Mouse (Mus musculus) frontal cortex, postnatal 36 days (tissue): ENCODE measurements around the gene Mgam.
"Not testable (repeated sequence)": the region's sequence is repeated elsewhere in the genome, so short reads cannot be mapped to it uniquely, and the experiment has no call there.

Experiments
- DNase-seq, 2 experiments: peaks; one replicate each; pipeline ENCODE4 v3.0.0; 2022; ENCODE audit warnings: low spot score in 2 of 2

The Mgam gene

DNA sequence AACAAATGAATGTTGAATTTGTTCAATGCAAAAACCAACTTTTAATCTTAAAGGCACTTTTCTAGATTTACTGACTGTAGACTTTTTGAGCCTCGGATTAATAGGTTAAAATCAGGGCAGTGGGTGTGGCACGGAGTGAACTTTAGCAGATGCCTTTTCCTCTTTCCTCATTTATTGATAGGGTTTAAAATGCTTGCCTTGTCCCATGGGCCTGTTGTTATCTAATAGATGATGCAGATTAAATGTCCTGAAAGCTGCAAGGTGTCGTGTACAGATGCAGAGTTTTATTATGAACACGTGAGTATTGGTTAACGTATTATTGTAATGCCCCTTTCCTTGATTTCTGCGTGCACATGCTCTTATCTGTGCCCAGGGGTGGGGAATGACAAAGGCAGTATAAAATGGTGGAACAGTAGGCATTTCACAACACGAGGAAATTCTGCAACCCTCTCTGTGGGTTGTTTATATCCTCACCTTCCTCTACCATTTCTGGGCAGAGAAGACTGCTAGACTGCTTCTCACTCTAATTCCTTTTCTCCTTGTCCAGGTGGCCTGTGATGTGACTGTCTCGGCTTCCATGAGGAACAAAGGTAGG, at the start of gene Mgam:
Mgam (plus strand) TSS at position 426 of the 595 bp plus-strand sequence.
- DNase-seq, result no peak

DNA sequence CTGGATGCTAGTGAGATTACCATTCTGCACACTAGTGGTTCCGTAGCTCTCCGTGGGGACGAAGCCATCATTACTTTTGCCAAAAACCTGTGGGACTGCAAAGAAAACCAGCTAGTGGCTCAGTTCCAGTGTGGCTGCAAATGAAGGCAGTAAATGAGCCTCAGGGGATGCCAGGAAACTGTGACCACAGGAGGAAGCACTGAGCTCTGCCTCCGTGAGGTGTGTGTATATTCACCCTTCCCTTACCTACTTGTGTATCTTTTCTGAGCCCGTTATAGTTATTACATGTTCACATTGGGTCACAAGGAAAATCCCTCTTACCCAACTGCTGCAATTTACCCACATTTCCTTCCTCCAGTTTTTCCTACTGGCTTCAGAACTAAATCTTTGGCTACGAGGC, 44.3 kb upstream of the Mgam start:
- no peak for DNase-seq

DNA sequence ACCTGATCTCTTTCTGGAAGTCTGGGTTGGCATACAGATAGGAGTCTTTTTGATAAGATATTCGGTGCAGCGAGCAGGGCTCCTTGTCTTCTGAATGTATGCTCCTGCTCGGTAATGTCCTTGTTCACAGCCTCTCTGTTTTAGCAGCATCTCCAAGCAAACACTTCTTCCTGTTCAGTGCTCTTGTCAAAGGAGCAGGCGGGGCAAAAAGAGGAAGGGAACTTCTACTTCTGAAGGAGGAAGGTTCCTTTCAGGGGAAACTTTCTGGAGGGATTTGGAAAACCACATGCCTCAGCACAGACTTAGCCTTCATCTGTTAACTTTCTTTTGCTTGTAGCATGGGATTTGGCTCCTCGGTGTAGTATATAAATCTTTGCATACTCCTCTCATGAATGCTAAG, 43.0 kb upstream of the Mgam start, which contains the start of gene Clec5a:
Clec5a (minus strand) TSS at position 177 of the 400 bp plus-strand sequence.
- no peak for DNase-seq

DNA sequence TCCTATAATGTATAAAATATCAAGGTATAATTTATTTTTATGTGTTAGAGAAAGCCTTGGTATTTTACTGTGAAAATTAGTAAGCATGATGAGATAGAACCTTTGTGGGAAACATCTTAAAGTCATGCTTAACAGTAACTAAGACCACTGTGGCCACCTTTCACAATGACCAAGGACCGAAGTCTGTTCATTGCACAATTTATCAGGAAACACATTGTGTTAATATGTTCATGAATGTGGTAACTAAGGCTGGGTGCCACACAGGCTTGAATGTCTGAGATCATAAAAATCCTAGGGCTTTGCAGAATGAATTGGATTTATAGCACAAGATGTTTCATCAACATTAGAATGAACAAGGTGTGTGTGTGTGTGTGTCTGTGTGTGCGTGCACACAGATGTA, 40.3 kb upstream of the Mgam start:
- no peak for DNase-seq

DNA sequence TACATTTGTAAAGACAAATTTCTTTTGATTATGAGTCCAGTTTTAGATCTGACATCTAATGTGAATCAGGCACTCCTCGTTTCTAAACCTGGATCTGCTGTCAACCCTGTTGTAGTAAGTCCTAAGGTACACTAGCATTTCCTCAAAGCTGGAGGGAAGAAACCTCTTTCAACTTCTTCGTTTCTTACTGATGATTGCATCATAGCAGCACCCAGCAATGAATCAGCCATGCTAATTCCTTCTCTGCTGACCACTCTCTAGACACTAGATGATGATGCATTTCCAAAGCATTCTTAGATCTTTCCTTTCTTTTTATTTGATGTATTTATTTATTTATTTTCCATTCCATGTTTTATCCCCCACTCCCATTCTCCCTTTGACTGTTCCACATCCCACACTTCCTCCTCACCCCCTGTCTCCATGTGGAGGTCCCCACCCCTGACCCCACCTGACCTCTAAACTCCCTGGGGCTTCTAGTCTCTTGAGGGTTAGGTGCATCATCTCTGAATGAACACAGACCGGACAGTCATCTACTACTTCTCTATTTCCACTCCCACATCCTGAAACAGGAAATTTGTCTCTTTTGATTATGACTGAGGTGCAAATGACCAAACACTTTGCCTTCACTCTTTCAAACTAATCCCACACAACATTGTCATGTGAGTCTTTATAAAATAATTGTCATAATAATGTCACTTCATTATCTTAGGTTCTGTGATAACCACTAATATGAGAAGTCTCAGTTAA, 33.7 kb upstream of the Mgam start:
- DNase-seq, result no peak

DNA sequence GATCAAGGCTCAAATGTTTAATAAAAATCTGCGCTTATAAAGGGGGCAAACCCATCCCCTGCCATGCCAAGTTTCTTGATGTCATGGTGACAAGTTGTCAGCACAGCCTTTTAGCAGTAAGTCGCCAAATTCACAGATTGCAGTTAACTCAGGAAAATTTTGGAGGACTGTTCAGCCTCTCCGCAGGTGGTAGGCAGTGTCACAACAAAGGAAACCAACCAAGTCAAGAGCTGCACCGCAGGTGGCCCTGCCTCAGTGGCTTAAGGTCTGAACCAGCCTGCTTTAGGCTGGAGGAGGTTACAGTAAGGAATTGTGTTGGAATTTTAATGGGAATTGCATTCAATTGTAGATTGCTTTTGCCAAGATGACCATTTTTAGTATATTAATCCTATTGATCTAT, 30.1 kb upstream of the Mgam start:
- DNase-seq, result not testable (repeated sequence)

DNA sequence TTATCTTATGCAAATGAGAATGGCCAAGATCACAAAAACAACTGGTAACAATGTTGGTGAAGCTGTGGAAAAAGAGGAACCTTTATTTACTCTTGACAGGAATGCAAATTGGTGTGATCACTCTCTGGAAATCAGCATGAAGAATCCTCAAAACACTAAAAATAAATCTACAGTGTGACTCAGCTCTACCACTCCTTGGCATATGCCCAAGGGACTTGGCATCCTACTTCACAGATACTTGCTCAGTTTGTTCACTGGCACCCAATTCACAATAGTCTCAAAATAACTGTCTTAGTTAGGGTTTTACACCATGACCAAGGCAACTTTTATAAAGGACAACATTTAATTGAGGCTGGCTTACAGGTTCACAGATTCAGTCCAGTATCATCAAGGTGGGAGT, 21.2 kb upstream of the Mgam start:
- peak; percentile 79 to 91 for DNase-seq

DNA sequence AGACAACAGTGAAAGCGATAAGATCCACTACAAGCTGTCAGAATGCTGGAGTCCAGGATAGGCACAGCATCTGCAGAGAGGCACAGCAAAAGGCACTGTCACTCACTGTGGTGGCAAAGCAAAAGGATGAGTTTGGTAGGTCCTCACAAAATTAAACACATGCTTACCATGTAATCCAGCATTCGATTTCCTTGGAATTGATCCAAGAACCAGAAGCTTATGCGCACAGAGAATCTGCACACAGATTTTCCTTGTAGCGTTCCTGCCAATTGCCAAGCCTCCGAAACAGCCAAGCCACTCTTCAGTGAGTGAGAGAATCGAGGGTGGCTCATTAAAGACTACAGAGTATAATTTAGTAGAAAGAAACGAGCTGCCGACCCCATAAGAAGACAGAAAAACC, 18.4 kb upstream of the Mgam start:
- DNase-seq, result peak; percentile 23 to 29

DNA sequence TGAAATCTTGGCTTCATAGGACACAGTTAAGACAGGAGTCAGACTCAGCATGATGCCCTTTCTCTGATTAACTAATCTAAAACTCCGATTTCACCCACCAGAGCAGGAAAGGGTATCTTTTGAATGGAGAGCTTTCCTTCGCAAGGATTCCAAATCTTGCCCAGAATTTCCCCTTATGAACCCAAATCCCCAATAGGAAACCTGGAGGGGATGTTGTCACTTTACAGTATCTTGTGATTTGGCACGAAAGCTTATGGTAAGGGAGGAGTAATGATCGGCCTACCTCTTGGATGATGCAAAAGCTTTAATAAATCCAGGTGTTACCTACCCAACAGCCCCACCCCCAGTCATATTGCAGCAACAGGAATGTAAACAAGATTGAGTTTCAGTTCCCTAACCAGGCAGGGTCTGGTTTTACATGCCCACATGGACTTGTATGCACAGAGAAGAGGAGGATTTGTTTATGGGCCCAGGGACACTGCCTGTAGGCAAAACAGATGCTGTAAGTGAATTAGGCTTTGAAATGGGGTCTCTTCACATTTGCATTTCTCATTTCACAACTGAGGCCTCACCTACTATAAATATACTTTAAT, 15.3 kb upstream of the Mgam start, which contains the start of gene Tas2r138:
Tas2r138 (minus strand) TSS at position 51 of the 593 bp plus-strand sequence.
- DNase-seq, result no peak

DNA sequence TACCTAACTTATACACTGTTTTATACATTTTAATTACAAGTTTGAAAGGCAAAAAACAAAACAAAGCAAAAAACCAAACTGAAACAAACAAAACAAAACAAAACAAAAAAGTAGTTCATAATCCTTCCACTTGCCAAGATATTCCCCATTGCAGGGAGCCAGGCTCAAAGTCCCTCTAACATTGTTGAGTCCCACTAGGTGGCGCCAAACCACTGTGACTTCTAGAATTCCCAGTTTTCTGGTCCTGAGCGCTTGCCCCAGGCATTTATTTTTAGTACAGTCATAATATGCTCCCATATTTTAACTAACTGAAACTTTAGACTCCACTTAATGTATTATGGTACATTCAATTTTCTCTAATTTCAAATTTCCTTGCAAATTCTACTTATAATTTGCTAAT, 10.7 kb upstream of the Mgam start:
- DNase-seq, result peak; percentile 68 to 70

DNA sequence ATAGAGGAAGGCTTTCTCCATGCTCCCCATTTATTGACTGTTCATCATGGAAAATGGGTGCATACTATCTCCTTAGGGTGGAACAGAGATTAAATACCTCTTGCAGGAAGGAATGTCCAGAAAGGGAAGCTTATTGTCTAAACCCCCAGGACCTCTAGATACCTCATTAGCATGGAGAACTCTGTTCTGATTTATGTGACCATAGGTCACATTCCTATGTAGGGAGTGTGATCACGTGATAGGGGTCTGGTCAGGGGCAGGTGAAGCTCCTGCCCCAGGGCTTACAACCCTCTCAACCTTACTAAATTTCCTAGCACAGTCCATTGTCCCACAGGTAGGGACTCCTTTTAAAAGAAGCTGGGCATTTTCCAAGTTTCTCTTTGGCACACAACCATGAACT, 2.5 kb upstream of the Mgam start:
- DNase-seq, result no peak

DNA sequence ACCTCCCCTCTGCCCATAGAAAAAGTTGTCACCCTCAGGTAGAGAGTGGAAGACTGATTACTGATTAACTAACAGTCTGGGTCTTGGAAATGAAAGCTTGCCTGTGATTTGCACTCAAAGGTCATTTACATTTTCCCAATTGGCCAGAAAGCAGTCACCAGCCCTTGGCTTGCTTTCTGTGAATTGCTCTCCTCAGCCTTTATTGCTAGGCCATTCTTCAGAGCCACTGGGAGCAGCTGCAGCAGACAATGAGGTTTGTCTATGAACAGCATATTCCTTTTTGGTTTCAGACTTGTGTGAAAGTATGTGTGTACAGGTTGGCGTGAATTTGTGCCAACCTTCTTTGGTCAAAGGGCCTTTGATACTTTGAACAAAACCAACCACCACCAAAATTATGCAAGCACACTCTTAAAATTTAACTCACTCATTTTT, 6.0 kb downstream of the Mgam start:
- DNase-seq, result no peak

DNA sequence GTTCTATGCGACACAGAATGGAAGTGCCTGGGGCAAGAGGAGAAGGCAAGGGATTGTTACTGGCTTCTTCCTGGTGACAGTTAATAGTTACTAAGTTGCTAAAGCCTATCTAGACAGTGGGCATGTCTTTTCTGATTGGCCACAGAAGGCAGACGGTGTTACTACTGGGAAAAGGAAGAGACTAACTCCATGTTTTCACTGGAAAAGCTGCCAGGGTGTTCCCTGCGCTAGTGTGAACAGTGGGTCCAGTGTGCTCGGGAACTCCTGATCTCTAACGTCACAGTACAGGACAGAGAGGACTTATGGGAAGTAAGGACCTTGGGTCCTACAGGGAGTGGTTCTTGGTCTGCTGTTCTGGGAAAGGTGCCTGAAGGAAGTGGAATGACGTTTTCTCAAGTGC, 6.9 kb downstream of the Mgam start:
- DNase-seq, result no peak

DNA sequence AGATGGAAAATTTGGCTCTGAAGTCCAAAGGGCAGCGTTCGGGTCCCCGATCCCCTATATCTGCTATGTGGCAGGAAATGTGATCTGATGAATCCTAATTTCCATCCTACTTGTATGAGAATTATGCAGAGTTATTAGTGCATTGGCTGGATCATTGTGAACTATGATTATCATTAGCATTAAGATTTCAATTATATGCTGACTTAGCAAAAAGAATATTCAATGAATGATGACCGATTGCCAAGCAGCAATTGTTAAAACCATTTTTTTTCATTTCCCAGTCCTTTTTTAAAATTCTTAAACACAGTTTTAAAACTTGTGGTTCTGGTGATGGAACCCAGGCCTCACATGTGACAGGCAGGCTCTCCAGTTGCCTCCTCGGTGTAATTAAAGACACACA, 9.1 kb downstream of the Mgam start:
- DNase-seq, result no peak

DNA sequence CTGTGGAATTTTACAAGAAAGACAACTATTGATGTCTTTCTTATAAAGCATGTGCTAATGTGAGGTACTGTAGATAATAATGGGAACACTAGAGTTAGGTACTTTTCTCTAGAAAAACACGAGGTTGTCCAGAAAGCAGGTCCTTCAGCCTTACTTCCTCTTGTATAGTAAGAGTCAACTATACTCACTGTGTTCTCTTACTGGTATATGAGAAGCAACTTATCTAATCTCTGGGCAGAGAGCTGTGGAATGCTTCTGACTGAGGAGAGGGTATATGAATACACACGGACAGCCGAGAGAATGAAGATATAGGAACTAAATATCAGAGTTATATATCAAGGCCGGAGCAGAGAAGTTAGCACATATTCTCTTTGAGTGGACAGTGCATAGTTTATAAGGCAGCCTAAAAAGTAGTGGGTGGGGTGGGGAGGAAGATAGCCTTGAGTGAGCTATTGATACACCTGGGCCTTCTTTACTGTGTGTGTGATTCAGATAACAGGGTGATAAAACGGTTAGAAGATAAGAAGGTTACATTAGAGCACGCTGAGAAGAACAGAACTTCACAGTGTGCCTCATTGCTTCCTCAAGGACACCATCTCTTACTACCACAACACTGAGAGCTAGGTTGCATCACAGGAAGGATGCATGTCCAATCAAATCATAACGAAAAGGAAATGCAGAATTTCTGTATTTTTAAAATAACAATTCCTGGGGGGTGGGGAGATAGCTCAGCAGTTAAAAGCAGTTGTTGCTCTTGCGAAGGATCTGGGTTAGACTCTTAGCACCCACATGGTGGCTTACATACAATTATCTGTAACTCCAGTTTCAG, 12.3 kb downstream of the Mgam start:
- DNase-seq, result no peak

DNA sequence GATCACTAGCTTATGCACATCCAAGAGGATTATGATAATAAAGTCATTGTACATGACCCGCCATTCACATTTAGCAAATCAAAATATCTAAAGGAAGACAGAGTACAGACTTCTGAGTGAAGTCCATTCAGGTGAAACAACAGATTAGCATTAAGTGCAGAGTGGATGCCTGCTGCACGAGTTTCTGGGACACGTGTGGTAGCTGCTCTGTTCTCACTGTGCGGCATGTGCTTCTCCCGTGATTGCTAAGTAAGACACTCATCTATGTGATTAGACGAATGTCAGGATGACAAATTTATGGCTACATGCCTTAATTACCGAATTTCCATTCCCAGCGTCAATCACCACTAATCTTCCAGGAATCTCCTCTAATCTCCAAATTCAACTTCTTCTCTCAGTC, 17.1 kb downstream of the Mgam start:
- DNase-seq, result no peak

DNA sequence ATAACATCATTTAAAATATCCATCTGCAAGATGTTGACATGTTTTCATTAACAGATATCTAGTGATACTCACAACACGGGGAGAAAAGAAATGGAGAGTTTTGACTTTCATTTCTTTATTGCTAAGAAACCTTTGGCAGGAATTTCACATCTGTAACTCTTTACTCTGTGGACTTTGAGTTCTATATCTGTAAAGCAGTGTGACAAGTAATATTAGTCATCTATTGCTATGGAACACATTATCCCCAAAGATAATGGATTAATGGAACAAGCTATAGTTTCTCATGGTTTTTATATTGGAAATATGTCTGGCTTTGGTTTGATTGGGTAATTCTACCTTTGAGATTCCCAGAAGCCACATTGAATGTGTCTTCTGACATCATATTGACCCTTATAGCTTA, 22.3 kb downstream of the Mgam start:
- no peak for DNase-seq

DNA sequence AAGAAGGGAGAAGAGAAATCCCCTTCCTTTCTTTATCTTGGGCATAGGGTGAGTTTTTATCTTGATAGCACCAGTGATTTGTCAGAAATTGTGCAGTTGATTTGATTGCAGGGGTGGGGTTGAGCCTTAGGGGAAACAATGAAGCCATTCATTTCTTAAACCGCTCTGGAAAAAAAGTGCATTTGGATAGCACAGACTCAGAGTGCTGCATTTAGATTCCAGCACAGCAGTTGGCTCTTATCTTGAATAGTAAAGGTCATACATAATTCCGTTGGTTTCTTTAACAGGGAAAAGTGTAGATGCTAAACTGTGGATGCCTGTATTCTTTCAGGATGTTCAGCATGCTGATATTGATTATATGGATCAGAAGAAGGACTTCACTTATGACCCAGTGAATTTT, 32.3 kb downstream of the Mgam start:
- no peak for DNase-seq

DNA sequence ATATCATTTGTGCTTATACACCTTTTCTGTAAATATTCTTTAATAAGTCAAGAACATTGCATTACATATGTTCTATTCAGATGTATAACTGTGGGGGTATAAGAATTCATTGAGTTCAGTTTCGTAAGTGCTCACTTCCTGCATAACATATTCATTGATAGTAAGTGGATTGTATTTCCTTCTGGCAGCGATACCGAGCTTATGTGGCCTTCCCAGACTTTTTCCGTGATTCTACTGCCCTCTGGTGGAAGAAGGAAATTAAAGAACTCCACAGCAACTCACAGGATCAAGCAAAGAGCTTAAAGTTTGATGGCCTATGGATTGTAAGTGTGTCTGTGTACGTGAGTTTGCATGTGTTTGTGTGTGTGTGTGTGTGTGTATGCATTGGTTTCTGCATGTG, 60.5 kb downstream of the Mgam start:
- DNase-seq, result peak; percentile 7 to 73

DNA sequence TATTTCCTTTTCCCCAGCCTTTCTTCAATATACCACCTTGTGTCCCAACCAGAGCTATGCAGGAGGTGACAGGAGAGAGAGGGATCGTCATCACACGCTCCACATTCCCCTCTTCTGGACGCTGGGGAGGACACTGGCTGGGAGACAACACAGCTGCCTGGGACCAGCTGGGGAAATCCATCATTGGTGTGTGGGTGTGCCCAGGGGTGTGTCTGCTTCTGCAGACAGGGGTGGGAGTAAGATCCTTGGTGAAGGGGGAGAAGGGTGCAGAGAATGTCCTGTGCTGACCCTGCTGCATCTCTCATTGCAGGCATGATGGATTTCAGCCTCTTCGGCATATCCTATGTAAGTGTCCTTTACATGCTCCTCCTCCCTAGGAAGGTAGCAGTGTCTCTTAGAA, 63.4 kb downstream of the Mgam start:
- DNase-seq, result not testable (repeated sequence)

DNA sequence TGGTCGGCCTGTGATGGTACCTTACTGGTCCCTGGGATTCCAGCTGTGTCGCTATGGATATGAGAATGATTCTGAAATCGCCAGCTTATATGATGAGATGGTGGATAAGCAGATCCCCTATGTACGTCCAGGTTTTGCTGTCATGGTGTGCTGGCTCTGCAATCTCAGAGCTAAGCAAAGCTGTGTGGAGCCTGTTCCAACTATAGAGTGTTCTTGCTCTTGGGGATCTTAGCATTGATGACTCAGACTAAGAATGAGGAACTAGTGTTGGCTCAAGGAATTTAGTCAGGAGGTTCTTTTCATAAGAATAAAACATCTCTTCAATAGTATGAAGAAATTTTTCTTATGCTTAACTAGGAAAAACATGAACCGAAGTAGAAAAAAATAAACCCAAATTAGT, 84.9 kb downstream of the Mgam start:
- not testable (repeated sequence) for DNase-seq

DNA sequence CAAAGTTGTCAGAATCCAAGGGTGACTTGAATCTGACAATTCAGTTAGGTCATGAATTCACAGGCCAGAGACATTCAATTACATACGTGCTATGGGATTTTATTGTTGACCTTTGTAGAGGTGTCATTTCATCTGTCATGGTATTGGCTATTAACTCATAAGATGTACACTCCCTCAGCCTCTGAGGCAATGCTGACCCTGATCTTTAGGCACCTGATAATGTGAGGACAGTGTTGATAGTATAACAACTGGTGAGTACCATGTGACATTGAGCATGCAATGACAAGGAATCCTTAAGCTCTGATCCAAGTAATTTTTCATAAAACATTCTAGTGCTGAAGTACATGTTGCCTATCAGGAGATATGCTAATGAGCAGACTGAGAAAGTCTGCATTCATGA, 87.1 kb downstream of the Mgam start:
- no peak for DNase-seq
